Mouse (Mus musculus) common myeloid progenitor, adult 5-6 weeks (primary cell): ENCODE results near the gene Ust. TPM values are rescaled to one million over a fixed set of nuclear protein-coding genes. Genes with fewer than 3 reads are reported as not detected.
A peak's percentile ranks its signal among the peaks of the same experiment; 100 is the strongest.

ENCODE experiments used
- ATAC-seq: replicated peaks from 2 replicates; pipeline ENCODE4 v1.8.0; 2016; ENCODE audit warnings: low read depth, mild to moderate bottlenecking, moderate TSS enrichment, inconsistent platforms; ENCODE audit not compliant: poor library complexity, severe bottlenecking
- total RNA-seq: library from RNA; stranded (forward); fragments of 200-1000, 187-1606 nt; gene quantifications from 2 replicates; pipeline ENCODE4 v1.2.3, GENCODE M21; 2017

Gene Ust
- total RNA-seq, 1 experiment from 2014 or later, result 1.0 TPM

DNA sequence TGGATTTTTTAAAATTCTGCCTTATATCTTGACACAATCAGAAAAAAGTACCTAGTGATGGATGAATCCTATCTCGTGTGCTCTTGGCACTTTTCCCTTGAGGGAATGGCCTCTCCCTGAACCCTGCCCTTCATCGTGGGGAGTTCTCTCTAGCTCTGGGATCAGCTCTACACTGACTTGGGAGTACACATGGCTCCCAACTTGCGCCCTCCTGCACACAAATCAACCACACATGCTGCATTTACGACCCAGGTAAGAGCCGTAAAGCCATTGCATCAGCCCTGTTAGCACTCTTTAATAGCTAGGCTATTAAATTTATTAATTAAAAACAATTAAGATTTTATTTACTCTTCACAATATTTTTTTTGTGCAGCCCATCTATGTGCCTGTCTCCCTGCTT, 74.6 kb downstream of the Ust start:
- no peak for ATAC-seq

DNA sequence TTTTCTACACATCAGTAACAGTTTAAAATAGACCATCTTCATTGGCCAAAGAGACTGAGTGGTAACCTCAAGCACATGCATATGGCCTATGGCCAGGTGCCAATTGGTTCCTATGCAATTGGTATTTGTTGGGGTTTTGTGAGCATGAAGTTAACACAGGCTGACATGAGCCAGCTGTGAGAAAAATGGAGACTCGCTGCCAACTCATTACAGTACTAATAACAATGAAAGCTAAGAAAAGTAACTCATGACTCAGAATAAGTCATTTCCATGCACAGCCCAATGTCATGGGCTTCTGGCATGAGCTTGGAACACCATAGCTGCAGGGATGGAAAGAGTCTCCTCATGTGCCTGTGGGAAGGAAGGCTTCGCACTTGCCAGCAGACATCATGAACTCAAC, 86.8 kb downstream of the Ust start:
- no peak for ATAC-seq

DNA sequence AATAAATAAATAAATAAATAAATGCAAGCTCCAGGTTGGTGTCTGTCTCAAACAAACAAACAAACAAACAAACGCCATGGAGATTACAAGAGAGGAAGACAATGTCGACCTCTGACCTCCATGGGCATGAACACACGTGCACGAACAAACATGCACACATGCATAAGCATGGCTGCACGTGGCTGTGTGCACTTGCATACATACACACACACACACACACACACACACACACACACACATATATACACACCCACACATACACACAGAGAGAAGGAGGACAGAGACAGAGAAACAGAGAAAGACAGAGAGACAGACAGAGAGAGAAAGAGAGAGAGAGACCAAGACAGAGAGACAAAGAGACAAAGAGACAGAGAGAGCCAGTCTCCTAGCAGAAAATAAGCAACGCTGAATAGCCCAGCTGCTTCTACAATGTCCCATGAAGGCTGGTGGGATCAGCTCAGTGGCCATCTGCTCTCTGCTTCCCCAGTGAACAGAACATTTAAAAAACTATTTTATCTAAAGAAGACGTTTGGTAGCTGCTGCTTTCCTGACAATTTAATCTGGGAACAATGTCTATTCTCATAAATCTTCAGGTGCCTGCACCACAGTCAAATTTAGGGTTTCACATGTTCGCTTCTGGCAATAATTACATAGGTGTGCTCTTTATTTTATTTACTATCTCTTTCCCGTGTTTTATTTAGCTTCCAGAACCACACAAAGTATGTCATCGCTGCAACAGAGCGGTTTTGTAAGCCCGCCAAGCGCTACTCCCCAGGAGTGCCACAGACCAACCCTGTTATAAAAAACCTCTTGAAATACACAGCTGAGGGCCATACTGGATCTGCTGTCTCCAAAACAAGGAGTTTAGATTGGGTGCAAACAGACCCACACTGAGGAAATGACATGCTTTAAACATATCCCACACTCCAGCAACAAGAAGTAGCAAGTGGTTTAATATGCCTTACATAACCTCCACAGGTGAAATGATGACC, 89.5 kb downstream of the Ust start:
- no peak for ATAC-seq

DNA sequence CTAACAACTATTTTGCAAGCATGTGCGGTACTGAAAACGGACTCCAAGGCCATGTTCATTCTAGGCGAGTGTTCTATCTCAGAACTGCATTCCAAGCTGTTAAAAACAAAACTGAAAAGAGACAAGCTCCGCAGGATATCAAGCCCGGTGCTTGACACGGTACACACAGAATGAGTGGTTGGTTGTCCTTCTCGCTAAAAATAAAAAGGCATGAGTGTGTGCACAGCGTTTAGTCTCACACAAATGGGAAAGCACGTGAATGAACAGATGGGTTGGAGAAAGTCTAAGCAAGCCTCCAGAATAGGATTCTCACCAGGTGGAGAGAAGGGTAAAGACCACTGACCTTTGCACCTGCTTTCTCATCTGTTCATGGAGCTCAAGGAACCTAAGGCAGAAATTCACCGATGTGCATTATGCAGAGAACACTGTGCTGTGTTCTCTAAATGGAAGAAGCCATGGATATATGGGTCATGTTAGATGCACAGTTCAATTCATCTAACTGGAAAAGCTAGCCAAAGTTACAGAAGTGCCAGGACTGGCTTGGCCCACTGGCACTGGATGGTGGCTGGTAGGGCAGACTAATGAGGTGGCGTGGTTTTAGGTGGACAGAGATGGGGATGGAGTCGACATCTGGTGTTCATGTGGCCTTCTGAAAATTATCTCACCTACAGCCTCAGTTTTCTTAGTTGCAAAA, 90.8 kb downstream of the Ust start:
- no peak for ATAC-seq

DNA sequence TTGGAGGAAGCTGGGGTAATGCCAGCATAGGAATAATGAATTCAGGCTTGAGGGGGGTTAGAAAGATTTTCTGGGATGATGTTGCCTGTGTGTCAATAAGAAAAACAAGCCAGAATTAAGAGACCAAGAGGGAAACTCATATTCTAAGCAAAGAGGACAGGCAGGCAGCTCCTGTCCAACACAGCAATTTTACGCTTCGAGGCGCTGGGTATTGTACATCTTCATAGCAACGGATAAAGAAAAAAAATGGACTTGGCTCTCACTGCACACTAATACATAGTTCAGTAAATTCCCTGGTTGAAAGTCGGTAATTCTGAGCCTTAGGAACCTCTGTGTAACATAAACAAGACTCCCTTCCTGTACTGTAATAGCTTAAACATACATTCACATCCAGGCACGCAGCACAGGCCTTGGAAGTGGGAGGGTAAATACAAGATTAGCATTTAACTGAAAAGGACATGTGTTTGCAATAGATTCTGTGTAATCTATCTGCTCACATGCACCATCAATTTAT, 99.1 kb downstream of the Ust start:
- ATAC-seq, result no peak

DNA sequence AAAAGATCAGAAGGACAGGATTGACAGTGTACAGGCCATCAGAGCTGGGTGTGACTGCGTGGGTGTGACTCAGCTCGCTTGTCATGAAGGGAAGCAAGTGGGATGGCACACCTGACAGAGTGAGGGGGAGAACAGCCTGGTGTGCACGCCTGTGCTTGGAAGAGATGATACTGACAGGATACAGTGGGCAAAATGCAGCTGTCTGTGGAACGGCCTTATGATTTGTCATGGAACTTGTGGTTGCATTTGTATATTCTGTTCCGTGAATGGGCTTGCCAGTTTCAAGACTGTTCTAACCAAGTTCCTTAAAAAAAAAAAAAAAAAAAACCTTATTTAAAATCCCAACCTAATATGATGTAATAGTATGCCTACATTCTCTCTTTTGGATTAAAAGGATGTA, 103.2 kb downstream of the Ust start:
- peak; percentile 82 for ATAC-seq

DNA sequence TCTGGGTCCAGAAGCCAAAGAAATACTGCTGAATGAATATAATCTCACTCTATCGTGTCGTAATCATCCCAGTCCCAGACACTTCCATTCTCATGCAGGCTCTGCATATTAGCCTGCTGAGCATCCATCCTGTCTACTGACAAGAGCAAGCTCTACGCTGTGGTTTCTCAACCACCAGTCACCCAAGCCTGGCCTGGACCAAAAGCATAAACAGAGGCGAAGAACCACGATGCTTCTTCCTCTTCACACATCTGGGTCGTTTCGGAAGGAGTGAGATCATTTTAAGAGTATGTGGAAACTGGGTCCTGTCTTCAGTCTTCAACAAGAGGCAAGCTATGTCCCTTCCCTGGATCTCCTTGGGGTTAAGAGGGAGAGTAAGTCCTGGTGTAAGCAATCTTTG, 103.6 kb downstream of the Ust start:
- ATAC-seq, result peak; percentile 36; the same call in 1 of the 2 replicates

DNA sequence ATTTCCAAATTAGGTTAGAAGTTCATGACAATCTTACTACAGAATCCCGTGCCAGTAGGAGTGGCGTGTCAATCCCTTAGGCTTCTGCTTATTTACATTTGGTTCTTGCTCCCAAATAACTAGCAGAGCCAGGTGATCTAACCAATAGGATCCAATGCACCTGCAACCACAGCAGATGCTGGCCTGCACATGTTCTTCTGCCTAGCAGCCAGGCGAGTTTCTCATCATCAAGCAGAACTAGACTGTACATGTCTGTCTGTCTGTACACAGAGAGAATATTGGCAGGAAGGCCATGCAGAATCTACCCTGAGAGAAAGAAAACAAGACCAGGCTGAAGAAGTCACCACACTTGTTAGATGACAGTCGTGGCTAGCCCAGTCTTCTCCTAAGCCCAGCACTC, 113.5 kb downstream of the Ust start:
- ATAC-seq, result no peak

DNA sequence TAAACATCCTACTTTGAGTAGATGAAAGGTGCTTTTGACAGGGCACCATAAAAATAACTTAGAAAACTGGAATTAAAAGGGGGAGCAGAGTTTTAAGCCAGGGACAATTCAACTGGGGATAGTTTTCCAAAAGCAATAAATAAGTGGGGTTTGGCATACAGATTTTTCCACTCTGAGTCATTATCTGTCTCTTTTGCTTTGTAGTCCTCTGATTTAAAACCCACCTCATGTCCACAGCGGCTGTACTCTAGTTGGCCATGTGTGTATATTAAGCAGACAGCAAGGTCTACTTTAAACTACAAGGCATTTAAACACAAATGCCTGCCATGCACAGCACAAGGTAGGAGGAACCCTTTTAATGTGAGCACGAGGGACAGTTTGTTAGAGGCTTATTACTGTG, 126.4 kb downstream of the Ust start:
- ATAC-seq, result no peak

DNA sequence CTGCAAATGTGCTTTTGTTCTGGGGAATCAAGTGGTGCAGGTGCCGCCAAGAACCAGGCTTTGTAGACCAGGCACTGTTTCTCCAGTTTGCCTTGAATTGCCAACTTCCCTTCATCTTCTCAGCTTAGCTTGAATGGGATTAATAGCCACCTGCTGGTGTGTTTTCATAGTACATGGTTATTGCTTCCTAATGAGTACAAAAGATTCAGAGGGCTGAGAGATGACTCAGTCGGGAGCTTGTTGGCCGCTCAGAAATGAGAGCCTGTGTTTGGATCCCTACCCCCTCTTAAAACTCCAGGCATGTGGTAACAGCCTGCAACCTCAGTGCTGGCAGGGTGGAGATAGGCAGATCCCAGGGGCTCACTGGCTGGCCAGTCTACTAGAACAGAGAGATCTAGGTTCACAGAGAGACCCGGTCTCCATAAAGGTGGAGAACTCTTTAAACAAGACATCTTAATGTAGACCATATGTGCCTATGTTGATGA, 127.3 kb downstream of the Ust start:
- ATAC-seq, result no peak

DNA sequence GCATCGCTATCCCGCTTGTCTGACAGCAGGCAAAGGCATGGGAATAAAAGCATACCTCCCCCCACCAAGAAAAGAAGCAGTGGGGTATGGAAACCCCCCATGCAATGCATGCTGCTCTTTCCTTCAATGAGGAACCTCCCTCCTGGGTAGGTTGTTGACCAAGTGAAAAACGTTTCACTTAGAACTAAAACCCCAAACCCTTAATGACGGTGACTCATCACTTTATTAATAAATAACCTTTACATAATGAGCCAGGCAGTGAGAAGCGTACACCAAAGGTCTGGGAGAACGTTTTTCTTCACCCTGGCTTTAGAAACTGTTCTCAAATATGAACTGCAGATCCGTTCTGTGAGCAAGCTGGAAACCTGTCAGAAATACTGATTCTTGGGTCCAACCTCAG, 130.4 kb downstream of the Ust start:
- ATAC-seq, result no peak

DNA sequence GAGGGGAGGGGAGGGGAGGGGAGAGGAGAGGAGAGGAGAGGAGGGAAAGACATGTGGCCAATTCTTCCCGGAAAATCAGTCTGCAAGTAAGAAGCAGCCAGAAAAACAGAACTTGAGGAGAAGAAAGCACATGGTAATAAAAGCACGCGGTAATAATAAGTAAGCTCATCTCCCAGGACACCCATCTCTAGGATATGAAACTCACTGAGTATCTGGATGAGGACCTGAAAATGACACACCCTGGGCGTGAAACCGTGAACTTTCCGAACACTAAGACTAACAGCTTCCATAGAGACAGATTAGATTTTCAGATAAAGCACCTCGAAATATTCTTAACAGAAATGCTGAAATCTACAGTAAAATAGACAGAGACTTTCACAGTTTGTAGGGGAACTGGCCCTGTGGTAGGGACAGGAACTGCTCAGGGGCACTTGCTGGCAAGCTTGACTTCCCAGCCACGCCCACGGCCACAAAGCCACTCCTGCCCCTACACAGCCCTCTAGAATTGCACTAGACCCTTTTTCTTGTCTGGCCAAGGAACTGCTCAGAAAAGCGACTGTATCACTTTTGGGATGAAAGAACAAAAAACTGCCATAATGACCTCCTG, 148.6 kb downstream of the Ust start:
- peak; percentile 99 for ATAC-seq

DNA sequence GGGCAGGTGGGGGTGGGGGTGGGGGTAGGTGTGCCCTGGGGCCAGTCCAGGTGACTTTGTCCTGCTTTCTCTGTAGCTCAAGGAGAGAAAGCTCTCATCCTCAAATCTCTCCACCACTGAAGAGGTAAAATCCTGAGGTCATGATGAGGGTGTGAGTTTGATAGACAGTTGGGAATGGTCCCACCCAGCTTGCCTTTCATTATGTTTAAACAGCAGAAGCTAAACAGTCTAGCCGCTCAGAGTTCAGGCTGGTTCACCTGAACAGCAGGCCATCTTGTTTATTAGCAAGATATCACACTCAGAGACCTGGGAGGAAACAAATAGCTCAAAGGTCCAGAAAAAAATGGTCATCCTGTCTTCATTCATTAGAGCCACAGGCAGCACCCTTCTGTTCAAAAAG, 152.8 kb downstream of the Ust start:
- ATAC-seq, result no peak

DNA sequence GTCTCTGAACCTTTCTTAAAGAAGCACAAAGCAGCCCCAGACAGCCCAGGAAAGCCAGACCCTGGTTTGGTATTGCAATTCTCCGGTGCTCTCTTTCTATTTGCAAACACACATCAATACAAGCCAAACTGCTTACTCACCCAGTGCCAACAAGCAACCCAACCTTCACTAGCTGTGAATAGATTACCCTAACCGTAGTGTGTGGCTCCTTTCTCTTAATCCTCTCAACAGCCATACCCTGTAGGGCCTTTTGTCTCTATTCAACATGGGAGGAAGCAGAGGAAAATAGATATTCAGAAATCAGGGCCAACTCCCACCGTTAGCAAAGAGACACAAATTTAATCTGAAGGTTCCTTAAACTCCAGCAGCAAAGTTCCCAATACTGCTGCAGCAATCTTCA, 154.4 kb downstream of the Ust start:
- ATAC-seq, result no peak

DNA sequence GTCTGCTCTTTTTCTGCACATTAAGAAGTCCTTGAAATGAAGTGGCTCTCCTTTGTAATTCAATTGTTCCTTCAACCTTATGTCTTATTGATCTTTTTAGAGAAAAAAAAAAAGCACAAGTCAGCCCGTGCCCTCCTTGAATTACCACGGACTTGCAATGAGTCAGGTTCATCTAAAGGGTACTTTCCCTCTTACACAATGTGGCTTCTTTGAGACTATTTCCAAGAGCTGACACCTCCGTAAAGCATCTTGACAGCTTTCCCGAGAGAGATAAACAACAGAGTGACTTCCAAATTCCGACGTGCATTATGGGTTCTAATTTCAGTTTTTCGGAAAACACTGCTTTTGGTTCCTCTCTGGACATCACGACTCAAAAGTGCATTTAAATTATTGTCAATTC, 155.3 kb downstream of the Ust start:
- ATAC-seq, result no peak

DNA sequence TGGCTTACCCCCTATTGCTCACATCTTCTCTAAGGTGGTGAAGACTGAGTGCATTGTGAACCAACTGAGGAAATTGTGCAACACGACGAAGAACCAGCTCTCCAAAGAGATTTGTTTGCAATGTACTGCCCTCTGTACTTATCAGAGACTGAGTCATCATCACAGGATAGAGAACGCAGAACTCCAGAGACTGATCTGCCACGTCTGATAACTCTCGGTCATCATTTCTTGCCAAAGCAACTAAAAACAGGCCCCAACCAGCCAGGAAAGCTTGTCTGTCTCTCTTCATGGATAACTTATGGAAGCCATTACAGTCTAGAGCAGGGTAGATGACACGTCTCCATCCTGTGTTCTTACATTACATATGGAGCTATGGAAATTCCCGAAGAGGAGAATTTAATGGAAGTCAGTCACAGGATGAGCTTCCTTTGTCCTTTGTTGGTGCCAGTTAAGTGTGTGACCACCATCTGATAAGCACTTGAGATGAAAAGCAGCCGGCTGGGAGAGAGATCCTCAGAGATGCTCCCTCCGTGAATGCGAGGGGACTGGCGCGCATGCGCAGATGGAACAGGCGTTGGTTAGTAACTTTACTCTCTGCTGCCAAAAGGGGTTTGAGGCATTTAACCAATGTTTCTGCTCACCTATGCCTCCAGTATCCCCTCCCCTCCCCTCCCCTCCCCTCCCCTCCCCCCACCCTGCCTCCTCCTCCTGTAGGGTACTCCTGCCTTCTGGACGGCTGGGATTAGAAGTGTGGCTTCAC, 160.2 kb downstream of the Ust start:
- ATAC-seq, result 0 out of 2 replicates have a peak, but pooled peaks have one; percentile 8

DNA sequence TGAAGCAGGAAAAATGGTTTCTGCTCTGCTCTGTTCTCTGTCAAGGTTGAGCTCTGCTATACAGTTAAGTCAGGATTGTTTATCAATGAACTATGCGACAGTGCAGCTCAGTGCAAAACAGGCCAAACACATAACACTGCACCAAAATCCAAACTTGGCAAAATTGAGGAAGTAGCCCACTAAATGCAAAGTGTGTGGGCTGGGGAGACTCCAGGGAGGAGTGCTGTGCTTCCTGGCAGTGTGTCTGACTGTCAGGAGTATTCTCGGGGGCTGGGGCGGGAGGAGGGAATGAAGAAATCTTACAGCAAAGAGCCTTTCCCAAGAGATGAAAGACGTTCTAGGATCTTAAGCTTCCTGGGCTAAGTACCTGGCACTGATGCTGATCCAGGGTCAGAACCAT, 165.1 kb downstream of the Ust start:
- ATAC-seq, result peak; percentile 45; the same call in 1 of the 2 replicates

DNA sequence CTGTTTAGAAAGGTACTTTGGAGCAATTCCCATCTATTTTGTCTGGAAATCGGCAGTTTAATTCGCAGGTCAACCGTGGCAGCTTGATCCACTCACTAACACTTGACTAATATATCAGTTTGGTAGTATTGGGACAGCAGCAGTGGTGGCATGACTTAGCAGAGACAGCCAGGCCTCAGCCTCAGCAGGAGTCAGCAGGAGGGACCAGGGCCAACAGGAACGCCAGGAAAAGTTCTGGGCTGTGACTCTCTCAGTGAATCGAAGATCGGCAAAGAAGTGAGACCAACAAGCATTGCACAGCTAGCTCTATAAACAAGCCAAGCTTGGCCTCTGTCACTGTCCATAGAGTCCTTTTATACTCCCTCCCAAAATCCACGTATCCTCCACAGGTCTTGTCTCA, 168.0 kb downstream of the Ust start:
- ATAC-seq, result no peak

DNA sequence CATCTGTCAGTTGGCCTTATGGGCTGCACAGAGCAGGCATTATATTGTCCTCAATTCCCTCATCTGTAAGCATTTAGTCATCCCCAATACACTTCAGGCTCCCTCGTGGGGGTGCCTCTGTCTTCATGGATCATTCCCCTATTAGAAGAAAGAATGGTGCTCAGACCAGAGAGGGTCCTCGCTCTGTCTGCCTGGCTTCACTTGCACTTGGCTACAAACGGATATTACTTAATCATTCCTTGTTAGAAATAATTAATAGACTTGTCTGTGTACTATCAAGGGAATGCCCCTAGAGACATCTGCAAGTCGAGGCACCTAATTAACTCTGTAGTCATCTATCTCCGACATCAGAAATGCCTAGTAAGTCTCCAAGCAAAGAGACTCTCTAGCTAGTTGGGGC, 171.1 kb downstream of the Ust start:
- ATAC-seq, result no peak

DNA sequence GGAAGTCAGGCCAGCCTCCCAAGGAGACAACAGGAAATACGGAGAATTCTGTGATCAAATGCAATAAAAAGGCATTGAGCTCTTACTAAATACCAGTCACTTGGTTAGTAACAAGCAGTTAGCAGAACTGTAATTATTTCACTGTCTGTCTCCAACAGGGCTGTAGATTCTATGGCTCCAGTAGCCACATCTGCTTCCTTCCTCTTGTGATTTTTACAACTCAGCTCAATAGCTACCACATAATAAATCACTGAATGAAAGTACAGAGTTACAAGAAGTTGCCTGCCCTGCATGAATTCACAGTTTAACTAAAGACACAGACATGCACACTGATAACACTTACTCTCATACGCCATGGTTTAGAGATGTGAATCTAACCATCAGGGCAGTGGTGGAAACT, 176.1 kb downstream of the Ust start:
- 0 out of 2 replicates have a peak, but pooled peaks have one; percentile 22 for ATAC-seq
